Mouse (Mus musculus): Measurements from ENCODE around the gene Rrm2.

- no peak for TF ChIP-seq CTCF (IDR thresholded peaks at IDR 0.05; ENCODE audit: insufficient read depth, low read depth, low read length)
- TF ChIP-seq POLR2A (IDR thresholded peaks at IDR 0.05; ENCODE audit: insufficient read depth, low read depth, low read length) = no peak
Measured at GRCm38 (mm10) chr12:24661100-24661499, 46.9 kb upstream of the Rrm2 start.
